Mouse (Mus musculus) cortical plate, adult 2 months (tissue): ENCODE measurements around the gene Cyp1a2. TPM values are rescaled to one million over a fixed set of nuclear protein-coding genes. Genes with fewer than 3 reads are reported as not detected.

Experiments used
- H3K27ac ChIP-seq: fragments of 200-500 bp; 2 replicates; pipeline ENCODE4 v1.5.1; 2012; ENCODE audit warnings: low read length, control low read depth, inconsistent platforms; ENCODE audit not compliant: insufficient read depth
- H3K4me1 ChIP-seq: fragments of 200-500 bp; 2 replicates; pipeline ENCODE4 v1.6.1; 2011; ENCODE audit warnings: low read length; ENCODE audit not compliant: control insufficient read depth, insufficient read depth
- H3K4me3 ChIP-seq: fragments of 200-500 bp; 2 replicates; pipeline ENCODE4 v1.5.1; 2011; ENCODE audit warnings: mild to moderate bottlenecking, low read length, control low read depth; ENCODE audit not compliant: insufficient read depth
- CTCF ChIP-seq: fragments of 200-500 bp; IDR thresholded peaks from 2 replicates; pipeline ENCODE4 v1.5.1; 2011; ENCODE audit warnings: mild to moderate bottlenecking, control low read depth, low read length; ENCODE audit not compliant: insufficient read depth; ENCODE audit errors: extremely low read depth
- POLR2A ChIP-seq: fragments of 200-500 bp; IDR thresholded peaks from 2 replicates; pipeline ENCODE4 v1.6.1; 2011; ENCODE audit warnings: mild to moderate bottlenecking, low read length, control low read depth; ENCODE audit not compliant: insufficient read depth; ENCODE audit errors: extremely low read depth
- polyA plus RNA-seq: library from polyadenylated mRNA; depleted of rRNA; stranded (reverse); fragments of >200 nt; gene quantifications from 2 replicates; pipeline ENCODE4 v1.2.3, GENCODE M21; 2012; rRNA removed

The Cyp1a2 gene
- polyA plus RNA-seq, 1 experiment, result not detected

DNA sequence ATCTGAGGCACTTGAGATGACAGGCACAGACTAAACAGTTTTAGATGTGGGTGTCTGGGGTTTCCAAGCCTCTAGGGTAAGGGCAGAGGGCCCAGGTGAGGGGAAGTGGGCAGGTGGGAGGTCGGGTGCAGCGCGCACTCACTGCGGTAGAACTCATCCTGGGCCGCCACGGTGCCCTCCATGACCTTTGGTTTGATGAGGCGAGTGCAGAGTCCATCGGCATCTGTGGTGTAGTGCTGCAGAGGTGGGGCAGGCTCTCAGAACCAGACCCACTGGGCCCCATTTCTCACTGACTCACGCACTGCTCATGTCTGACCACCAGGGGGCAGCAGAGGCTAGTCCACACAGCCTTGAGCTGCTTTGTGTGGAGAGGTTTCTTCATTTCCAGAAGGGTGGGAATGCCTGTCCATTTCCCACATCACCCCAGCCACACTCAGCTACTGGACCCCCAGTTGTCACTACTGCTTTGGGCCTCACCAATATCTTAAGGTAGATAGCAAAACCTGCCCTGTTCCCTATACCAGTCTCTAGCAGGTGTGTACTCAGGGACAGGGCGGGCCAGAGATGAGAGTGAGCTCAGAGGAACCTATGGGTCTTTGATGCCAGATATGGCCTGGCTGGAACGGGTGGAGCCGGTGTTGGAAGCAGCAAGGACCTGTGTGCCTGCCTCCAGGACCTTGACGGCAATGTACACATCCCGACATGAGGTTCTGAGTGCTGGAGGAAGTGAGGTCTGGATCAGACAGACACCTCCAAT is 54.2 kb downstream of the Cyp1a2 start:
- TF ChIP-seq CTCF (peak; percentile 95), POLR2A (no peak)
- Histone ChIP-seq H3K4me1 (peaks cover 3% of the 10 kb centered on the region; the same call in 1 of the 2 replicates), H3K4me3 (no peak overlapping the region), H3K27ac (no peak overlapping the region)

DNA sequence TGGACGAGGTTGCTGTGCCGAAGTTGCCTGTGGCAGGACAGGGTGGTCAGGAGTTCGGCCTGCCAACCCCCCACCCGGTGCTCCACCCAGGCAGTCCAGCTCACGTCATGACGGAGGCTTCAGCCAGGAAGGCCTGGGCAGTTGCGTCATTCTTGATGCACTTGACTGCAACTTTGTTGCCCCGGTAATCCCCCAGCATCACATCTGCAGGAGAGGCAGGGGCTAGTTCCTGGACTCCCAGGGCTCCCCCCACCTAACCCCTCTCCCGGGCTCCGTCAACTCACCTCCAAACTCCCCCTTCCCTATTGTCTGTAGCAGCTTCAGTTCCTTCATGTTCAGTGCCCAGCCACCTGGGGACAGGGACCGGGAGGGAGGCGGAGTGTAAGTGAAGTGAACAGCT is 54.8 kb downstream of the Cyp1a2 start:
- Histone ChIP-seq H3K4me3 (no peak overlapping the region), H3K4me1 (no peaks in the 10 kb centered on the region), H3K27ac (no peak overlapping the region)
- TF ChIP-seq CTCF, result no peak

DNA sequence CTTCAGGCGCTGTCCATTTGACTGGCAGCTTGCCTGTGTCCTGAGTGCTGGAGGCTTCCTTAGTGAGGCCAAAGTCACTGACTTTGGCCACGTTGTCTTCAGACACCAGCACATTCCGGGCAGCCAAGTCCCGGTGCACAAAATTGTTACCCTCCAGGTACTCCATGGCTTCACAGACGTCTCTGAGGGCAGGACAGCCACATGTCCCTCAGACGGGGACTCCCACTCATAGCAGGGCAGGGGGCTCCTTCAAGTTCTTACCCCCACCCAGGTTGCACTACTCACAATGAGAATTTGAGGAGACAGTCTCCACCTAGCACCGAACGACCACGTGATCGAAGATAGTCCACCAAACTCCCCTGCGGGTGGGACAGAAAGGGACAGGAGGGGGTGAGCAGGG is 55.6 kb downstream of the Cyp1a2 start:
- Histone ChIP-seq H3K4me1 (no peaks in the 10 kb centered on the region), H3K27ac (no peak overlapping the region), H3K4me3 (no peak overlapping the region)
- TF ChIP-seq CTCF (no peak), POLR2A (no peak)

DNA sequence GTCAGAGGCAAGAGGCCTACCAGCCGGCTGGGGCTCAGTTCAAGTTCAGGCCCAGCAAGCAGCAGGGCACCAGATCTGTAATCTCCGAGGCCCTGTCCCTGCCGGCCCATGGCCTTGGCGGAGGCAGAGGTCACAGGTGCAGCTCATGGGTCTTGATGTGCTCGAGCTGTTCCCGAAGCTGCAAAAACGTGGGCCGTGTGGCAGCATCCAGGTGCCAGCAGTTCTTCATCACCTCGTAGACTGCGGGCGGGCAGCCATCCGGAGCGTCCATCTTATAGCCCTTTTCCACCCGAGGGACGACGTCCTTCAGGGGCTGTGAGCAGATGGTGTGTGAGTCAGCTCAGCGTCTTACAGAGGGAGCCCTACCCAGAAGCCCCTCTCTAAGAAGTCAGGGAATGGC is 56.3 kb downstream of the Cyp1a2 start:
- no peak overlapping the region for H3K27ac ChIP-seq
- H3K4me3 ChIP-seq, result no peak overlapping the region
- no peaks in the 10 kb centered on the region for H3K4me1 ChIP-seq
- TF ChIP-seq CTCF (no peak), POLR2A (no peak)

Other genes with a start within 250 kb of the Cyp1a2 start
- gene Ppcdc, start 243.6 kb downstream of the Cyp1a2 start, polyA plus RNA-seq, result 22.2 and 22.9 TPM in 2 replicates
- gene Scamp5, start 215.6 kb downstream of the Cyp1a2 start, polyA plus RNA-seq, result 376 and 379 TPM in 2 replicates
- 15.1 and 16.0 TPM in 2 replicates for gene Rpp25, start 179.7 kb downstream of the Cyp1a2 start, polyA plus RNA-seq
- 384 and 401 TPM in 2 replicates for gene Cox5a, start 162.4 kb downstream of the Cyp1a2 start, polyA plus RNA-seq
- 9.5 and 10.9 TPM in 2 replicates for gene Fam219b, start 146.2 kb downstream of the Cyp1a2 start, polyA plus RNA-seq
- gene Mpi, start 130.9 kb downstream of the Cyp1a2 start, polyA plus RNA-seq, result 101 and 102 TPM in 2 replicates
- 41.7 and 45.2 TPM in 2 replicates for gene Scamp2, start 122.8 kb downstream of the Cyp1a2 start, polyA plus RNA-seq
- gene Ulk3, start 94.3 kb downstream of the Cyp1a2 start, polyA plus RNA-seq, result 54.5 and 59.9 TPM in 2 replicates
- 44.6 and 48.1 TPM in 2 replicates for gene Cplx3, start 77.4 kb downstream of the Cyp1a2 start, polyA plus RNA-seq
- not detected in 2 replicates for gene Lman1l, start 62.9 kb downstream of the Cyp1a2 start, polyA plus RNA-seq
- gene Csk, start 30.1 kb downstream of the Cyp1a2 start, polyA plus RNA-seq, result 34.2 and 35.7 TPM in 2 replicates
- gene Cyp1a1, start 4.2 kb upstream of the Cyp1a2 start, polyA plus RNA-seq, result 0.08 and 0.13 TPM in 2 replicates
- 12.2 and 13.2 TPM in 2 replicates for gene Edc3, start 24.8 kb upstream of the Cyp1a2 start, polyA plus RNA-seq
- gene Clk3, start 82.2 kb upstream of the Cyp1a2 start, polyA plus RNA-seq, result 160 and 166 TPM in 2 replicates
- 7.7 and 8.5 TPM in 2 replicates for gene Arid3b, start 153.1 kb upstream of the Cyp1a2 start, polyA plus RNA-seq
- gene Ubl7, start 227.3 kb upstream of the Cyp1a2 start, polyA plus RNA-seq, result 144 and 145 TPM in 2 replicates